Mouse (Mus musculus) frontal cortex, adult 2 months (tissue): ENCODE results near the gene Mrpl52. TPM values are rescaled to one million over a fixed set of nuclear protein-coding genes. Genes with fewer than 3 reads are reported as not detected.

Source experiments
- DNase-seq, 2 experiments: peaks; one replicate each; pipeline ENCODE4 v3.0.0; 2022; ENCODE audit warnings: low spot score in 1 of 2; ENCODE audit errors: extremely low spot score in 1 of 2
- polyA plus RNA-seq: library from polyadenylated mRNA; depleted of rRNA; stranded (reverse); fragments of >200 nt; gene quantifications from 2 replicates; pipeline ENCODE4 v1.2.3, GENCODE M21; 2012

Mrpl52 gene
- polyA plus RNA-seq, 1 experiment = 137 TPM

- DNase-seq = no peak
Observed at GRCm38 (mm10) chr14:54409980-54410810, 16.5 kb upstream of the Mrpl52 start.

- no peak for DNase-seq
Observed at GRCm38 (mm10) chr14:54412000-54412576, 14.6 kb upstream of the Mrpl52 start.

GRCm38 (mm10) chr14:54412629-54413170, 14.0 kb upstream of the Mrpl52 start:
- DNase-seq = peak in 1 of 2 experiments; percentile 79

GRCm38 (mm10) chr14:54413877-54414700, 12.6 kb upstream of the Mrpl52 start:
- no peak for DNase-seq

GRCm38 (mm10) chr14:54415241-54416020, 11.3 kb upstream of the Mrpl52 start:
- DNase-seq = no peak

- DNase-seq = no peak
Observed at GRCm38 (mm10) chr14:54416229-54416775, 10.4 kb upstream of the Mrpl52 start.

- no peak for DNase-seq
Observed at GRCm38 (mm10) chr14:54416830-54417229, 9.9 kb upstream of the Mrpl52 start.

- DNase-seq = no peak
Observed at GRCm38 (mm10) chr14:54417623-54418081, 9.1 kb upstream of the Mrpl52 start, which contains the start of gene Slc7a7. Slc7a7 (minus strand) TSS chr14:54417780.

GRCm38 (mm10) chr14:54421014-54421413, 5.7 kb upstream of the Mrpl52 start:
- DNase-seq = no peak

GRCm38 (mm10) chr14:54423406-54423805, 3.3 kb upstream of the Mrpl52 start:
- no peak for DNase-seq

GRCm38 (mm10) chr14:54424634-54425033, 2.1 kb upstream of the Mrpl52 start:
- no peak for DNase-seq

- no peak for DNase-seq
Observed at GRCm38 (mm10) chr14:54425540-54425939, 1.2 kb upstream of the Mrpl52 start.

- peak in 1 of 2 experiments; percentile 27 for DNase-seq
Observed at GRCm38 (mm10) chr14:54426003-54426688, 563 bp upstream of the Mrpl52 start.

- DNase-seq = no peak
Observed at GRCm38 (mm10) chr14:54427696-54428095, 987 bp downstream of the Mrpl52 start.

- DNase-seq = no peak
Observed at GRCm38 (mm10) chr14:54428421-54428820, 1.7 kb downstream of the Mrpl52 start.

GRCm38 (mm10) chr14:54429332-54430093, 2.8 kb downstream of the Mrpl52 start:
- DNase-seq = no peak

- DNase-seq = no peak
Observed at GRCm38 (mm10) chr14:54430406-54431145, 3.9 kb downstream of the Mrpl52 start.
